Mouse (Mus musculus): Measurements from ENCODE around the gene Bst2.

The Bst2 gene

GRCm38 (mm10) chr8:71558958-71559690 is 21.9 kb upstream of the Bst2 start:
- DNase-seq (ENCODE audit: low read depth), result no peak

GRCm38 (mm10) chr8:71558071-71558957 is 21.1 kb upstream of the Bst2 start, which contains the start of gene Tmem221:
Tmem221 (minus strand) TSS chr8:71558871.
- no peak for DNase-seq (ENCODE audit: low read depth)

- DNase-seq (ENCODE audit: low read depth), result no peak
These were observed 17.4 kb upstream of the Bst2 start for GRCm38 (mm10) chr8:71554644-71555043.

- no peak for DNase-seq (ENCODE audit: low read depth)
These were observed 16.7 kb upstream of the Bst2 start for GRCm38 (mm10) chr8:71554001-71554400.

- no peak for DNase-seq (ENCODE audit: low read depth)
These were observed 15.5 kb upstream of the Bst2 start for GRCm38 (mm10) chr8:71552770-71553169.

- no peak for DNase-seq (ENCODE audit: low read depth)
These were observed 13.5 kb upstream of the Bst2 start for GRCm38 (mm10) chr8:71550754-71551153.

- no peak for DNase-seq (ENCODE audit: low read depth)
These were observed 10.3 kb upstream of the Bst2 start for GRCm38 (mm10) chr8:71547590-71547989.

- no peak for DNase-seq (ENCODE audit: low read depth)
These were observed 7.8 kb upstream of the Bst2 start for GRCm38 (mm10) chr8:71545053-71545452.

- no peak for DNase-seq (ENCODE audit: low read depth)
These were observed 6.5 kb upstream of the Bst2 start for GRCm38 (mm10) chr8:71543755-71544154.

- peak; percentile 99 for DNase-seq (ENCODE audit: low read depth)
These were observed 5.5 kb upstream of the Bst2 start, which contains the start of gene Mvb12a for GRCm38 (mm10) chr8:71542632-71543343. Mvb12a (plus strand) TSS chr8:71542922.

GRCm38 (mm10) chr8:71535663-71536062 is 1.6 kb downstream of the Bst2 start:
- DNase-seq (ENCODE audit: low read depth), result no peak

GRCm38 (mm10) chr8:71534263-71534810 is 2.9 kb downstream of the Bst2 start:
- DNase-seq (ENCODE audit: low read depth), result no peak

- peak; percentile 69 for DNase-seq (ENCODE audit: low read depth)
These were observed 6.4 kb downstream of the Bst2 start for GRCm38 (mm10) chr8:71530735-71531467.

- DNase-seq (ENCODE audit: low read depth), result no peak
These were observed 8.7 kb downstream of the Bst2 start for GRCm38 (mm10) chr8:71528362-71529073.

- DNase-seq (ENCODE audit: low read depth), result peak; percentile 62
These were observed 9.9 kb downstream of the Bst2 start for GRCm38 (mm10) chr8:71527162-71527870.

- DNase-seq (ENCODE audit: low read depth), result peak; percentile 62
These were observed 11.0 kb downstream of the Bst2 start for GRCm38 (mm10) chr8:71526272-71526671.

GRCm38 (mm10) chr8:71525226-71526050 is 11.8 kb downstream of the Bst2 start, which contains the start of gene Ccdc194:
Ccdc194 (minus strand) TSS chr8:71525711.
- DNase-seq (ENCODE audit: low read depth), result no peak

- DNase-seq (ENCODE audit: low read depth), result peak; percentile 99
These were observed 15.6 kb downstream of the Bst2 start for GRCm38 (mm10) chr8:71521634-71522033.

Data from NIH3T3 (cell line).